Mouse (Mus musculus) limb, embryonic 10.5 days (tissue): ENCODE measurements around the gene Clip2. TPM values are rescaled to one million over a fixed set of nuclear protein-coding genes. Genes with fewer than 3 reads are reported as not detected.

ENCODE experiments used
- DNase-seq: peaks from one replicate; pipeline ENCODE4 v3.0.0-alpha.2; 2017; ENCODE audit warnings: low spot score
- H3K27ac ChIP-seq: fragments of 300-500 bp; sonication (generic); 2 replicates; pipeline ENCODE4 v1.5.1; 2016; ENCODE audit warnings: mild to moderate bottlenecking
- H3K27me3 ChIP-seq: fragments of 300-500 bp; sonication (generic); 2 replicates; pipeline ENCODE4 v1.6.1; 2016; ENCODE audit warnings: low read depth, mild to moderate bottlenecking; ENCODE audit not compliant: poor library complexity, severe bottlenecking
- H3K36me3 ChIP-seq: fragments of 300-500 bp; sonication (generic); 2 replicates; pipeline ENCODE4 v1.6.1; 2016; ENCODE audit warnings: mild to moderate bottlenecking, moderate library complexity
- H3K4me1 ChIP-seq: fragments of 300-500 bp; sonication (generic); 2 replicates; pipeline ENCODE4 v1.6.1; 2016
- H3K4me3 ChIP-seq: fragments of 300-500 bp; sonication (generic); 2 replicates; pipeline ENCODE4 v1.5.1; 2016; ENCODE audit warnings: mild to moderate bottlenecking, moderate library complexity
- H3K9me3 ChIP-seq: fragments of 300-500 bp; sonication (generic); replicated peaks from 2 replicates; pipeline ENCODE4 v1.6.1; 2016; ENCODE audit warnings: mild to moderate bottlenecking
- WGBS: fragments of 180-500 bp; shearing (Covaris S2); methylation state at CpG from one replicate; pipeline ENCODE4 v1.1.7; 2016; 5-methylcytosine and 5-hydroxymethylcytosine counted together
- polyA plus RNA-seq: library from polyadenylated mRNA; unstranded; fragments of >200 nt; fragmentation: Nextera tagmentation; extraction: Ambion mirVana; gene quantifications from 2 replicates; pipeline ENCODE4 v1.2.1, GENCODE M21; 2016

Gene Clip2
- polyA plus RNA-seq, 1 experiment from 2014 or later, result 7.1 TPM

GRCm38 (mm10) chr5:134576517-134577220, 24.4 kb upstream of the Clip2 start:
- no peak overlapping the region for H3K27ac ChIP-seq
- no peaks in the 10 kb centered on the region for H3K27me3 ChIP-seq
- H3K9me3 ChIP-seq, result no peaks in the 10 kb centered on the region
- H3K4me1 ChIP-seq, result peaks cover 14% of the 10 kb centered on the region
- no peak overlapping the region for H3K4me3 ChIP-seq
- DNase-seq, result no peak
- WGBS, result 85% methylated on average over 14 of the region's 14 CpGs
- no peaks in the 10 kb centered on the region for H3K36me3 ChIP-seq

- H3K27ac ChIP-seq, result no peak overlapping the region
- peaks cover 14% of the 10 kb centered on the region for H3K4me1 ChIP-seq
- no peaks in the 10 kb centered on the region for H3K9me3 ChIP-seq
- 98% methylated on average over 5 of the region's 5 CpGs for WGBS
- DNase-seq, result no peak
- no peaks in the 10 kb centered on the region for H3K36me3 ChIP-seq
- no peak overlapping the region for H3K4me3 ChIP-seq
- no peaks in the 10 kb centered on the region for H3K27me3 ChIP-seq
These were observed 23.6 kb upstream of the Clip2 start for GRCm38 (mm10) chr5:134575833-134576232.

GRCm38 (mm10) chr5:134572508-134573214, 20.4 kb upstream of the Clip2 start:
- no peaks in the 10 kb centered on the region for H3K36me3 ChIP-seq
- H3K27ac ChIP-seq, result peak overlapping the region; percentile 86
- 44% methylated on average over 10 of the region's 10 CpGs for WGBS
- no peaks in the 10 kb centered on the region for H3K9me3 ChIP-seq
- peak overlapping the region; percentile 62 for H3K4me3 ChIP-seq
- peak; percentile 43 for DNase-seq
- no peaks in the 10 kb centered on the region for H3K27me3 ChIP-seq
- H3K4me1 ChIP-seq, result peaks cover 30% of the 10 kb centered on the region

- H3K27me3 ChIP-seq, result no peaks in the 10 kb centered on the region
- H3K9me3 ChIP-seq, result no peaks in the 10 kb centered on the region
- peak overlapping the region; percentile 62 for H3K4me3 ChIP-seq
- 2% methylated on average over 23 of the region's 23 CpGs for WGBS
- no peaks in the 10 kb centered on the region for H3K36me3 ChIP-seq
- H3K4me1 ChIP-seq, result peaks cover 30% of the 10 kb centered on the region
- DNase-seq, result peak; percentile 73
- peak overlapping the region; percentile 86 for H3K27ac ChIP-seq
These were observed 19.7 kb upstream of the Clip2 start for GRCm38 (mm10) chr5:134571730-134572507.

GRCm38 (mm10) chr5:134568964-134569491, 16.8 kb upstream of the Clip2 start:
- WGBS, result 53% methylated on average over 8 of the region's 8 CpGs
- peaks cover 30% of the 10 kb centered on the region for H3K4me1 ChIP-seq

GRCm38 (mm10) chr5:134568030-134568429, 15.8 kb upstream of the Clip2 start:
- WGBS, result 69% methylated on average over 3 of the region's 3 CpGs
- H3K27me3 ChIP-seq, result no peaks in the 10 kb centered on the region
- H3K4me1 ChIP-seq, result peaks cover 28% of the 10 kb centered on the region
- H3K4me3 ChIP-seq, result no peak overlapping the region
- H3K9me3 ChIP-seq, result no peaks in the 10 kb centered on the region
- peak overlapping the region; percentile 80 for H3K27ac ChIP-seq
- no peaks in the 10 kb centered on the region for H3K36me3 ChIP-seq
- DNase-seq, result no peak

More at GRCm38 (mm10) chr5:134568964-134569491, 16.8 kb upstream of the Clip2 start:
- DNase-seq, result no peak
- Histone ChIP-seq H3K36me3 (no peaks in the 10 kb centered on the region), H3K27ac (peak overlapping the region; percentile 80), H3K27me3 (no peaks in the 10 kb centered on the region), H3K4me3 (no peak overlapping the region), H3K9me3 (no peaks in the 10 kb centered on the region)

- H3K4me3 ChIP-seq, result no peak overlapping the region
- 83% methylated on average over 4 of the region's 4 CpGs for WGBS
These were observed 15.2 kb upstream of the Clip2 start for GRCm38 (mm10) chr5:134567445-134567844.

GRCm38 (mm10) chr5:134565696-134566095, 13.5 kb upstream of the Clip2 start:
- Histone ChIP-seq H3K9me3 (no peaks in the 10 kb centered on the region), H3K4me3 (no peak overlapping the region), H3K27ac (no peak overlapping the region), H3K27me3 (no peaks in the 10 kb centered on the region), H3K4me1 (peaks cover 16% of the 10 kb centered on the region), H3K36me3 (no peaks in the 10 kb centered on the region)
- 95% methylated on average over 6 of the region's 6 CpGs for WGBS
- no peak for DNase-seq

More at GRCm38 (mm10) chr5:134567445-134567844, 15.2 kb upstream of the Clip2 start:
- no peak for DNase-seq
- H3K4me1 ChIP-seq, result peaks cover 22% of the 10 kb centered on the region
- H3K9me3 ChIP-seq, result no peaks in the 10 kb centered on the region
- H3K36me3 ChIP-seq, result no peaks in the 10 kb centered on the region
- H3K27ac ChIP-seq, result no peak overlapping the region
- no peaks in the 10 kb centered on the region for H3K27me3 ChIP-seq

- Histone ChIP-seq H3K27ac (no peak overlapping the region), H3K36me3 (no peaks in the 10 kb centered on the region), H3K9me3 (no peaks in the 10 kb centered on the region), H3K4me1 (peaks cover 14% of the 10 kb centered on the region), H3K4me3 (no peak overlapping the region), H3K27me3 (no peaks in the 10 kb centered on the region)
- DNase-seq, result no peak
- 90% methylated on average over 2 of the region's 2 CpGs for WGBS
These were observed 12.0 kb upstream of the Clip2 start for GRCm38 (mm10) chr5:134564272-134564671.

GRCm38 (mm10) chr5:134560450-134561171, 8.4 kb upstream of the Clip2 start:
- H3K36me3 ChIP-seq, result no peaks in the 10 kb centered on the region
- H3K27ac ChIP-seq, result no peak overlapping the region
- peaks cover 6% of the 10 kb centered on the region for H3K4me1 ChIP-seq
- DNase-seq, result no peak
- 79% methylated on average over 16 of the region's 16 CpGs for WGBS
- H3K9me3 ChIP-seq, result no peaks in the 10 kb centered on the region
- H3K27me3 ChIP-seq, result no peaks in the 10 kb centered on the region
- no peak overlapping the region for H3K4me3 ChIP-seq

GRCm38 (mm10) chr5:134560071-134560449, 7.8 kb upstream of the Clip2 start, which contains the start of gene Syna:
TSS of gene Syna (minus strand) at chr5:134560171.
- Histone ChIP-seq H3K9me3 (no peaks in the 10 kb centered on the region), H3K36me3 (no peaks in the 10 kb centered on the region), H3K4me1 (peaks cover 11% of the 10 kb centered on the region), H3K4me3 (no peak within 1 kb of the TSS), H3K27ac (no peak within 1 kb of the TSS), H3K27me3 (no peaks in the 10 kb centered on the region)
- DNase-seq, result no peak
- WGBS, result 85% methylated on average over 7 of the region's 7 CpGs

- WGBS, result 15% methylated on average over 20 of the region's 20 CpGs
- peak; percentile 89 for DNase-seq
- Histone ChIP-seq H3K27me3 (no peaks in the 10 kb centered on the region), H3K4me1 (peaks cover 35% of the 10 kb centered on the region), H3K27ac (peak overlapping the region; percentile 66), H3K4me3 (peak overlapping the region; percentile 35), H3K9me3 (no peaks in the 10 kb centered on the region), H3K36me3 (no peaks in the 10 kb centered on the region)
These were observed 3.4 kb upstream of the Clip2 start for GRCm38 (mm10) chr5:134555463-134556164.
